Mouse (Mus musculus) erythroid progenitor cell, adult 5-6 weeks (primary cell): ENCODE data around the gene Inca1. TPM values are rescaled to one million over a fixed set of nuclear protein-coding genes. Genes with fewer than 3 reads are reported as not detected.

Source experiments
- ATAC-seq: replicated peaks from 2 replicates; pipeline ENCODE4 v1.8.0; 2016; ENCODE audit warnings: moderate number of reproducible peaks, mild to moderate bottlenecking, moderate TSS enrichment, inconsistent platforms; ENCODE audit not compliant: poor library complexity, low FRiP score, severe bottlenecking
- total RNA-seq, 2 experiments: library from RNA; stranded (forward) in 1 of 2; stranded (reverse) in 1 of 2; fragments of 150-400 nt in 1 of 2; fragments of 186-747, 209-891 nt in 1 of 2; gene quantifications; 2 replicates each; pipeline versions ENCODE4 v1.2.3 to v1.2.4; 2015 to 2017; ENCODE audit warnings: low replicate concordance in 2 of 2

Inca1 gene
- total RNA-seq, 2 experiments from 2014 or later = not detected

- ATAC-seq = peak; percentile 52
These were observed 44.9 kb downstream of the Inca1 start for GRCm38 (mm10) chr11:70654923-70655570.

GRCm38 (mm10) chr11:70654198-70654922 is 45.6 kb downstream of the Inca1 start, which contains the start of gene Pfn1:
Pfn1 (minus strand) TSS chr11:70654644.
- ATAC-seq = peak; percentile 58

GRCm38 (mm10) chr11:70653345-70654197 is 46.4 kb downstream of the Inca1 start:
- peak; percentile 54 for ATAC-seq

- ATAC-seq = no peak
These were observed 47.0 kb downstream of the Inca1 start for GRCm38 (mm10) chr11:70652884-70653344.

GRCm38 (mm10) chr11:70652029-70652883 is 47.7 kb downstream of the Inca1 start:
- ATAC-seq = no peak

GRCm38 (mm10) chr11:70651391-70651790 is 48.6 kb downstream of the Inca1 start:
- no peak for ATAC-seq

GRCm38 (mm10) chr11:70650322-70651175 is 49.4 kb downstream of the Inca1 start:
- no peak for ATAC-seq

GRCm38 (mm10) chr11:70649185-70649734 is 50.7 kb downstream of the Inca1 start:
- no peak for ATAC-seq

GRCm38 (mm10) chr11:70648512-70648911 is 51.4 kb downstream of the Inca1 start:
- peak; percentile 26 for ATAC-seq

- ATAC-seq = peak; percentile 32; the same call in 1 of the 2 replicates
These were observed 52.1 kb downstream of the Inca1 start for GRCm38 (mm10) chr11:70647716-70648420.

- ATAC-seq = peak; percentile 79
These were observed 53.0 kb downstream of the Inca1 start, which contains the start of the genes Rnf167 and Slc25a11 for GRCm38 (mm10) chr11:70646691-70647650. Rnf167 (plus strand) TSS chr11:70647235. Slc25a11 (minus strand) TSS chr11:70647479.

- no peak for ATAC-seq
These were observed 53.7 kb downstream of the Inca1 start for GRCm38 (mm10) chr11:70646259-70646555.

- no peak for ATAC-seq
These were observed 54.3 kb downstream of the Inca1 start for GRCm38 (mm10) chr11:70645461-70646258.

GRCm38 (mm10) chr11:70644564-70645103 is 55.3 kb downstream of the Inca1 start:
- ATAC-seq = no peak

GRCm38 (mm10) chr11:70643051-70643450 is 56.9 kb downstream of the Inca1 start:
- ATAC-seq = no peak
